Mouse (Mus musculus) brain, adult 2 months (tissue): ENCODE measurements around the gene Etl4.
"Not testable (repeated sequence)": the region's sequence is repeated elsewhere in the genome, so short reads cannot be mapped to it uniquely, and the experiment has no call there.

Experiments
- DNase-seq: peaks from one replicate; pipeline ENCODE4 v3.0.0; 2011; ENCODE audit warnings: low read depth, low spot score

Etl4 gene

GRCm38 (mm10) chr2:20293336-20293735 is 383.8 kb downstream of the Etl4 start:
- peak; percentile 94 for DNase-seq

GRCm38 (mm10) chr2:20294596-20294995 is 385.0 kb downstream of the Etl4 start:
- no peak for DNase-seq

- DNase-seq, result peak; percentile 40
Measured at GRCm38 (mm10) chr2:20302517-20302916, 392.9 kb downstream of the Etl4 start.

GRCm38 (mm10) chr2:20324954-20325353 is 415.4 kb downstream of the Etl4 start:
- peak; percentile 55 for DNase-seq

GRCm38 (mm10) chr2:20336176-20336575 is 426.6 kb downstream of the Etl4 start:
- DNase-seq, result peak; percentile 59

- DNase-seq, result peak; percentile 19
Measured at GRCm38 (mm10) chr2:20339016-20339734, 429.6 kb downstream of the Etl4 start.

- peak; percentile 32 for DNase-seq
Measured at GRCm38 (mm10) chr2:20339919-20340318, 430.3 kb downstream of the Etl4 start.

GRCm38 (mm10) chr2:20346873-20347272 is 437.3 kb downstream of the Etl4 start:
- no peak for DNase-seq

- DNase-seq, result peak; percentile 24
Measured at GRCm38 (mm10) chr2:20349268-20349667, 439.7 kb downstream of the Etl4 start.

- DNase-seq, result no peak
Measured at GRCm38 (mm10) chr2:20352796-20353195, 443.2 kb downstream of the Etl4 start.

GRCm38 (mm10) chr2:20377026-20377425 is 467.4 kb downstream of the Etl4 start:
- DNase-seq, result no peak

GRCm38 (mm10) chr2:20380874-20381273 is 471.3 kb downstream of the Etl4 start:
- not testable (repeated sequence) for DNase-seq

GRCm38 (mm10) chr2:20394083-20394482 is 484.5 kb downstream of the Etl4 start:
- no peak for DNase-seq

GRCm38 (mm10) chr2:20396978-20397377 is 487.4 kb downstream of the Etl4 start:
- peak; percentile 63 for DNase-seq

GRCm38 (mm10) chr2:20400556-20400955 is 491.0 kb downstream of the Etl4 start:
- DNase-seq, result no peak

GRCm38 (mm10) chr2:20404395-20404794 is 494.8 kb downstream of the Etl4 start:
- no peak for DNase-seq

GRCm38 (mm10) chr2:20407101-20407500 is 497.5 kb downstream of the Etl4 start:
- peak; percentile 87 for DNase-seq

- no peak for DNase-seq
Measured at GRCm38 (mm10) chr2:20414856-20415255, 505.3 kb downstream of the Etl4 start.

- DNase-seq, result no peak
Measured at GRCm38 (mm10) chr2:20416934-20417614, 507.5 kb downstream of the Etl4 start.

- no peak for DNase-seq
Measured at GRCm38 (mm10) chr2:20417998-20418397, 508.4 kb downstream of the Etl4 start.

GRCm38 (mm10) chr2:20419975-20420374 is 510.4 kb downstream of the Etl4 start:
- DNase-seq, result peak; percentile 84

GRCm38 (mm10) chr2:20422275-20422674 is 512.7 kb downstream of the Etl4 start:
- DNase-seq, result peak; percentile 25

- DNase-seq, result peak; percentile 19
Measured at GRCm38 (mm10) chr2:20433656-20434055, 524.1 kb downstream of the Etl4 start.
